Mouse (Mus musculus) ES-E14 (cell line): ENCODE measurements around the gene Rufy1. TPM values are rescaled to one million over a fixed set of nuclear protein-coding genes. Genes with fewer than 3 reads are reported as not detected.

Experiments used
- DNase-seq: peaks from one replicate; pipeline ENCODE4 v3.0.0-alpha.2; 2013; ENCODE audit warnings: low read depth, low spot score
- H3K27ac ChIP-seq: 2 replicates; pipeline ENCODE4 v1.5.1; 2012; ENCODE audit warnings: low read depth, mild to moderate bottlenecking, low read length, moderate library complexity, mixed read lengths; ENCODE audit not compliant: poor library complexity, insufficient read depth, severe bottlenecking
- H3K36me3 ChIP-seq: 2 replicates; pipeline ENCODE4 v1.6.1; 2012; ENCODE audit warnings: mild to moderate bottlenecking, low read length, moderate library complexity, mixed read lengths; ENCODE audit not compliant: control insufficient read depth, poor library complexity, insufficient read depth, severe bottlenecking
- H3K4me1 ChIP-seq, 2 experiments: fragments of 150-350 bp in 1 of 2; sonication (generic) in 1 of 2; 2 replicates each; pipeline ENCODE4 v1.6.1; 2012; ENCODE audit warnings: low read length in 2 of 2, mild to moderate bottlenecking in 1 of 2, mixed read lengths in 1 of 2; ENCODE audit not compliant: control insufficient read depth in 2 of 2, insufficient read depth in 2 of 2, poor library complexity in 1 of 2
- H3K4me3 ChIP-seq, 2 experiments: fragments of 150-350 bp in 1 of 2; sonication (generic) in 1 of 2; 2 replicates each; pipeline ENCODE4 v1.5.1; 2012; ENCODE audit warnings: low read length in 2 of 2, low read depth in 1 of 2, mild to moderate bottlenecking in 1 of 2, mixed read lengths in 1 of 2; ENCODE audit not compliant: insufficient read depth in 1 of 2, poor library complexity in 1 of 2, severe bottlenecking in 1 of 2
- H3K9ac ChIP-seq: 2 replicates; pipeline ENCODE4 v1.6.1; 2012; ENCODE audit warnings: low read depth, mild to moderate bottlenecking, low read length, mixed read lengths; ENCODE audit not compliant: poor library complexity, insufficient read depth, severe bottlenecking
- H3K9me3 ChIP-seq: fragments of 150-350 bp; sonication (generic); 2 replicates; pipeline ENCODE4 v1.6.1; 2012; ENCODE audit warnings: low read depth, mild to moderate bottlenecking, low read length; ENCODE audit not compliant: control insufficient read depth, insufficient read depth
- CHD2 ChIP-seq: IDR thresholded peaks from 2 replicates; pipeline ENCODE4 v1.6.1; 2014; ENCODE audit warnings: mild to moderate bottlenecking, low read depth, low read length, inconsistent platforms
- HCFC1 ChIP-seq: IDR thresholded peaks from 2 replicates; pipeline ENCODE4 v1.6.1; 2012; ENCODE audit warnings: low read length, inconsistent platforms, borderline replicate concordance; ENCODE audit not compliant: insufficient read depth
- MAFK ChIP-seq: IDR thresholded peaks from 2 replicates; pipeline ENCODE4 v1.6.1; 2014; ENCODE audit warnings: mild to moderate bottlenecking, low read depth, low read length, inconsistent platforms; ENCODE audit not compliant: insufficient read depth
- ZC3H11A ChIP-seq: IDR thresholded peaks from 2 replicates; pipeline ENCODE4 v1.6.1; 2012; ENCODE audit warnings: low read depth, mild to moderate bottlenecking, inconsistent platforms, low read length, borderline replicate concordance
- ZNF384 ChIP-seq: IDR thresholded peaks from 2 replicates; pipeline ENCODE4 v1.6.1; 2012; ENCODE audit warnings: low read depth, low read length, inconsistent platforms
- in situ Hi-C, 2 experiments: fragments of 600-800 bp; cut with MboI; formaldehyde crosslinking; loops; one replicate each; pipeline ENCODE4 v1.15.1; 2025; ENCODE audit warnings: low sequenced_read_pairs in 2 of 2, inconsistent platforms in 1 of 2; ENCODE audit not compliant: unreplicated experiment in 2 of 2
- total RNA-seq: library from RNA; depleted of rRNA; stranded (reverse); fragments of 300-350 nt; gene quantifications from 2 replicates; pipeline ENCODE4 v1.2.3, GENCODE M21; 2012

Rufy1 gene
- total RNA-seq, 1 experiment: 11.2 TPM

DNA sequence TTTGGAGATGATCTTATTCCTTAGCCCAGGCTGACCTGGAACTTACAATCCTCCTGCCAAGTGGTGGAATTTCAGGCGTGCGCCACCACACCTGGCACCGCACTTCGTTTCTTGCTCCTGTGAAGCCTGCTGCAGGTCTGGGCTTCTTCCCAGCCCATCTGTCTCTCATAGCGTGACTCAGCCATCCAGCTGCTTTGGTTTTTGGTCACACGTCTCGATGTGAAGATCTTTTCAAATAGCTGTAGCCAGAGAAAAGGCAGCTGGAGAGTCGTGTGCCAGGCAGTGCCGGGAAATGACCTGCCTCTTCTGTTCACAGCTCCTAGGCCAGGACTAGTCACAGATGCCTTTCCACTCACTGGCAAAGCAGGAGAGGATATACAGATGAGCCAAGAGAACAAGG lies 10.7 kb upstream of the Rufy1 start:
- in situ Hi-C loops: no loop called here
- no peak overlapping the region for H3K9ac ChIP-seq

DNA sequence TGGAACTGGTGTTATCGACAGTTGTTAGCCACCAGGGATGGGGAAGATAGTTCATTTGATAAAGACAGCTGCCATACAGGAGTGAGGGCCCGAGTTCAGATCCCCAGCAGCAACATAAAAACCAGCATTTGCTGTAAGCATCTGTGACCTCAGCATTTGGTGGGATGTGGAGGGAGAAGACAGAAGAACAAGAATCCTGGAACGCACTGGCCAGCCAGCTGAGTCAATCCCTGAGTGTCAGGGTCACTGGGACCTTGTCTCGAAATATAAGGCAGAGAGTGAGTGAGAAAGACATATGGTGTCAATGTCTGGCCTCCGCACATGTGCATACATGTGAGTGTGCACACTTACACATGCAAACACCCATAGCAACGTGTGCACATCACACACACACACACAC lies 9.8 kb upstream of the Rufy1 start:
- H3K9me3 ChIP-seq: no peaks in the 10 kb centered on the region
- no peak overlapping the region for H3K4me3 ChIP-seq
- H3K36me3 ChIP-seq: no peaks in the 10 kb centered on the region
- no peak overlapping the region for H3K27ac ChIP-seq
- no peak overlapping the region for H3K9ac ChIP-seq
- no peak for DNase-seq
- in situ Hi-C loops: no loop called here
- TF ChIP-seq HCFC1 (no peak), ZC3H11A (no peak), CHD2 (no peak)
- peaks cover 0 to 5% of the 10 kb centered on the region in 2 experiments; a peak in 1 of 4 replicates for H3K4me1 ChIP-seq

More for the DNA sequence above, 10.7 kb upstream of the Rufy1 start:
- no peak overlapping the region for H3K4me3 ChIP-seq
- no peaks in the 10 kb centered on the region for H3K9me3 ChIP-seq
- no peak for DNase-seq
- peaks cover 0 to 5% of the 10 kb centered on the region in 2 experiments; a peak in 1 of 4 replicates for H3K4me1 ChIP-seq
- TF ChIP-seq CHD2: no peak
- TF ChIP-seq HCFC1: no peak
- TF ChIP-seq ZC3H11A: no peak
- no peak for TF ChIP-seq MAFK
- no peak for TF ChIP-seq ZNF384
- H3K27ac ChIP-seq: no peak overlapping the region
- H3K36me3 ChIP-seq: no peaks in the 10 kb centered on the region

DNA sequence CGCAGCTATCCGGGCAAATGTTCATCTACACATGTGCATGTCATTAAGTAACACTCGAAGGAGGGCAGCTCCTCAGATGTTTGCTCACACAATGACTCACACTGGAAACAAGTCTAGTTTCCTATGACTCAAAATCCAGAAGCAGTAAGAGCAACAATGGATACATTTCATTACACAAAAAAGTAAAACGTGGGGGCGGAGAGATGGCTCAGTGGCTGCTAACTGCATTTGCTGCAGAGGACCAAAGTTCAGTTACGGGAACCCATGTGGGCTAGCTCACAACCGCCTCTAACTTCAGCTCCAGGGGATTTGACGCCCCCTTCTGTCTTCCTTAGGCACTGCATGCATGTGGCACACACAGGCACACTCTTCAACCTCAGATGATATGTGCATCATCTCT lies 8.9 kb upstream of the Rufy1 start:
- Histone ChIP-seq H3K9ac (no peak overlapping the region), H3K4me1 (peaks cover 0 to 5% of the 10 kb centered on the region in 2 experiments; a peak in 1 of 4 replicates), H3K4me3 (no peak overlapping the region), H3K27ac (no peak overlapping the region), H3K36me3 (no peaks in the 10 kb centered on the region), H3K9me3 (no peaks in the 10 kb centered on the region)
- in situ Hi-C loops: no loop called here
- DNase-seq: peak; percentile 62
- TF ChIP-seq ZNF384 (no peak), CHD2 (no peak), HCFC1 (no peak), MAFK (no peak), ZC3H11A (no peak)

DNA sequence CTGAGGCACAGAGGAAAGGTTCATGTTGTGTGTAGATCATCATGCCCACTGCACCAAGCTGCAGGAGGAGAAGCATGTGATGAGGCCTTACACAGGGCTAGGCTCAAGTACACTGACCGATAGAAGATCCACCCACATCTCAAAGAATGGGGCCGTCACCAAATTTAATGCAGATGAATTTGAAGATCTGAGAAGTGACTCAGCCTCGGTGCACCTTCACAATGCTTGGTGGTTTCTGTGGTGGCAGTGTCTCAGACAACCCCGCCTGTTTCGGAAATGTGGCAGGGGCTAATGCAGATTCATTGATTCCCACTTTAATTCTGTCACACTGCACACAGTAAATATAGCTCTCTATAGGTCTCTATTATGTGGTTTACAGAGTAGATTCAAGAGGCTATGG lies 2.0 kb upstream of the Rufy1 start:
- no peak overlapping the region for H3K9ac ChIP-seq
- DNase-seq: no peak
- no peak overlapping the region for H3K27ac ChIP-seq
- in situ Hi-C loops: no loop called here
- H3K4me1 ChIP-seq: peaks cover 4 to 8% of the 10 kb centered on the region in 2 experiments; a peak in 3 of 4 replicates
- TF ChIP-seq MAFK: no peak
- no peak for TF ChIP-seq CHD2
- TF ChIP-seq ZNF384: no peak
- no peak for TF ChIP-seq ZC3H11A
- TF ChIP-seq HCFC1: no peak
- no peaks in the 10 kb centered on the region for H3K9me3 ChIP-seq
- H3K36me3 ChIP-seq: no peaks in the 10 kb centered on the region
- H3K4me3 ChIP-seq: no peak overlapping the region

DNA sequence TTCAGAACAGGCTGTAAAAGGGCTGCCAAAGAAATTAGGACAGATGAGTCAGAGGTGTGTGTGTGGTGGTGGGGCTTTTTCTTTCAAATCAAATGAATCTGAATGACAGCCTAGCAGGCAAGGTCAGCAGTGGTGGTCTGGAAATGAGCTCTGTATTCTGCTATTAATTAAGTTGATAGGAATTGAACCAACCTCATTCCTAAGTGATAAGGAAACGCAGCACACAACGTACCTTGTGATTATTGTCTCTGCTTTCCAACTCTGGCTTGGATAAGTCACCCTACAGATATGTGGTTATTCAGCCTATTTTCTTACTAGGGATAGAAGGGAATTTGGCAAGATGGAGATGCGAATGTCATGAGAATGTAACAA lies 1.1 kb upstream of the Rufy1 start:
- DNase-seq: no peak
- peak overlapping the region; percentile 37; the same call in 1 of the 2 replicates for H3K9ac ChIP-seq
- H3K36me3 ChIP-seq: no peaks in the 10 kb centered on the region
- no peak overlapping the region for H3K27ac ChIP-seq
- H3K9me3 ChIP-seq: no peaks in the 10 kb centered on the region
- peaks cover 4 to 8% of the 10 kb centered on the region in 2 experiments for H3K4me1 ChIP-seq
- H3K4me3 ChIP-seq: peak overlapping the region in 1 of 2 experiments; percentile 79; a peak in 1 of 4 replicates
- TF ChIP-seq CHD2: no peak
- no peak for TF ChIP-seq ZC3H11A
- no peak for TF ChIP-seq HCFC1
- TF ChIP-seq ZNF384: no peak
- no peak for TF ChIP-seq MAFK
- in situ Hi-C loops: no loop called here
